Mouse (Mus musculus) megakaryocyte, embryonic 14.5 days (primary cell): Measurements from ENCODE around the gene BC049730.
"Not testable (repeated sequence)": the region's sequence is repeated elsewhere in the genome, so short reads cannot be mapped to it uniquely, and the experiment has no call there.

Source experiments
- FLI1 ChIP-seq: IDR thresholded peaks from 2 replicates; pipeline ENCODE4 v1.6.1; 2012; ENCODE audit warnings: low read length, inconsistent platforms, mixed read lengths
- GATA1 ChIP-seq: IDR thresholded peaks from 3 replicates; pipeline ENCODE4 v1.6.1; 2012; ENCODE audit warnings: mixed read lengths, low read length, inconsistent platforms, borderline replicate concordance

DNA sequence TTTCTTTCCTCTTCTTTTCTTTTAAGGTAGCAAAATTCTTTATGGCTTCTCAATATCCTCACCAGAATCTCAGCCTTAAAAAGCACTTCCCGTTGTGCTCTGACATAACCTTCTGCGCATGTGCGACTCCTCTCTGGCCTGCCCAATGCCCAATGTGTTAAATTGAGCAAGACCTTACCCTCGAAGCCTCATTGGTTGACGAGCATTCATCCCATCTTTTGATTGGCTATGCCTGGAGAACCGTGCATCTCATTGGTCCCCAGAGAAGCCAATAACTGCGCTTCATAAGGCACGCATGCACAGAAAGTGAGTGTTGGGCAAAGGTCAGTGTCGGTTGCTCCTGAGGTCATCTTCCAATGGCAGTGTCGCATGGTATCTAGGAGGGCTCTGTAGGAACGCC is 17.8 kb downstream of the BC049730 start, which contains the start of gene Gm4763:
- TF ChIP-seq GATA1, FLI1: not testable (repeated sequence)
